Mouse (Mus musculus): ENCODE measurements around the gene Olfr830.
"Not testable (repeated sequence)": the region's sequence is repeated elsewhere in the genome, so short reads cannot be mapped to it uniquely, and the experiment has no call there.

Olfr830 gene

GRCm38 (mm10) chr9:18874393-18874792 lies at the start of gene Olfr830:
Gene Olfr830 (plus strand): TSS chr9:18874693.
- DNase-seq (ENCODE audit: low spot score in 2 of 2), result no peak

GRCm38 (mm10) chr9:18854633-18855032 lies 19.9 kb upstream of the Olfr830 start, which contains the start of gene Olfr829:
Gene Olfr829 (plus strand): TSS chr9:18854933.
- DNase-seq (ENCODE audit: low spot score in 2 of 2), result no peak

DNA sequence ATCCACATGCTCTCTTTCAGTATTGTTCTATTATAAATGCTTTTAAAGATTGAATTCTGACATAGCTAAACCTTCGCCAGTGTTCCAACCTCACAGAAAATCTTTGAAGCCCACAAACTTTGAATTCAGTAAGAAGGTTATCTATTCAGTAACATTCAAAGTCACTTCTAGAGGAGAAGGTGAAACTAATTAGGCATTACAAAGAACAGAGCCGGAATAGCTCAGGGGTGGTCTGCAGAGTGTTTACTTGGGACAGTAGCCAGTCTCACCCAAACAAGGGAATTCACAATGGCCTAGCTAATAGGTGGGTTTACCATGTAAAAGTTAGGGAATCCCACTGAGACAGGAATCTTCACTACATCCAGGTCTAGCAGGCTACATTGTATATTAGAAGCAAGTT lies 33.2 kb downstream of the Olfr830 start:
- not testable (repeated sequence) for DNase-seq (ENCODE audit: low spot score in 2 of 2)

- not testable (repeated sequence) for DNase-seq (ENCODE audit: low spot score in 2 of 2)
These were observed 53.4 kb downstream of the Olfr830 start for GRCm38 (mm10) chr9:18927921-18928320.

All from spleen, postnatal 10 days (tissue).